Mouse (Mus musculus) heart, adult 9 months (tissue): ENCODE measurements around the gene Olfr811.

Source experiments
- DNase-seq, 2 experiments: peaks; one replicate each; pipeline ENCODE4 v3.0.0; 2022; ENCODE audit warnings: low spot score in 2 of 2

The Olfr811 gene

GRCm38 (mm10) chr10:129804296-129804695 is at the start of gene Olfr811:
Olfr811 (minus strand) TSS chr10:129804396.
- no peak for DNase-seq

DNA sequence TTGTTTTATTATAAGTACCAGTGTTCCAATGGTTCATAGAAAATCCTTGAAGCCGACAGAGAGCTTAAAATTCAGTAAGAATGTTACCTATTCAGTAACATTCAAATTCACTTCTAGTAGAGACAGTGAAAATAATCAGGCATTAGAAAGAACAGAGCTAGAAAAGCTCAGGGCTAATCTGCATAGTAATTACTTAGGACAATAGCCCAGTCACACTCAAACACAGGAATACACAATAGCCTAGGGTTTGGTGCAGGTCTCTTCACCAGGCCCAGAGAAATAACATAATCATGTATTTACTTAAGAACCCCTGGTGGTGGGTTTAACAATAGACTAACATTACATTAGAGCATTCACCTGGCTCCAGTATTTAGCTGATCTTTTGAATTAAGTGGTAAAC is 43.1 kb upstream of the Olfr811 start:
- no peak for DNase-seq

DNA sequence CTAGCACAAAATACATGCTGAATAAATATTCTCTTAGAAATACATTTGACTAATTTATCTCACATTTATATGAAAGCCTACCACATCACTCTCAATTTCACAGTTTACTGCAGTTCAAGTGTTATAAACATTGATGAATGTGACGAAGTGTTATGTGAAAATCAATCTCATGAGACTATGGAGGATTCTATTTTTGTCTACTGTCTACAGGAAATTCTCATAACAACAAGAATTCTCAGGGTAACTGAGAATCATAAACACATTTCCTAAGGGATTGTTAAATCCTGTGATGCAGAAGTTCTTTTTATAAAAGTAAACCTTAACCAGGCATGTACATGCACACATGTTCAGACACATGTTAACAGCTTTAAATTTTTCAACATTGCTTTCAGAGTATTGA is 41.8 kb upstream of the Olfr811 start, which contains the start of gene Olfr812:
Gene Olfr812, minus strand, starts transcription at position 101 of the 400 bp plus-strand sequence.
- no peak for DNase-seq

DNA sequence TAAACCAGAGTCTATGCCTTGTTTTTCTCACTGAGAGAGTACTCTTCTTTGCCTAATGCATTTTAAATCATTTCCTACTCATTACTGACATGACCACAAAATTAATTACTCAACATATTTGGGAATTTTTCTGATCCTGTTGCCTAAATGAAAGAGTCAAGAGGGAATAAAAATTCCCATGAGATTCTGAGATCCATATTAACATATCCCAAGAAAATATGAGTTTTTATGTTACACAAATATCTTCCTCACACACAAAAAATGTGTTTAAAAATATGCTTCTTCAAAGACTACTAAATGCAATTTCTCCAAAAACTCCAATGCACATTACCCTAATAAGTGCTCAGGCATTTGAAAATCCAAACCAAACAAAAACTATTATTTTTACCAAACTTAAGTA is 9.4 kb downstream of the Olfr811 start, which contains the start of gene Olfr810:
Gene Olfr810, minus strand, starts transcription at position 101 of the 400 bp plus-strand sequence.
- DNase-seq = no peak

- DNase-seq = no peak
These were observed 26.1 kb downstream of the Olfr811 start for GRCm38 (mm10) chr10:129778123-129778522.

DNA sequence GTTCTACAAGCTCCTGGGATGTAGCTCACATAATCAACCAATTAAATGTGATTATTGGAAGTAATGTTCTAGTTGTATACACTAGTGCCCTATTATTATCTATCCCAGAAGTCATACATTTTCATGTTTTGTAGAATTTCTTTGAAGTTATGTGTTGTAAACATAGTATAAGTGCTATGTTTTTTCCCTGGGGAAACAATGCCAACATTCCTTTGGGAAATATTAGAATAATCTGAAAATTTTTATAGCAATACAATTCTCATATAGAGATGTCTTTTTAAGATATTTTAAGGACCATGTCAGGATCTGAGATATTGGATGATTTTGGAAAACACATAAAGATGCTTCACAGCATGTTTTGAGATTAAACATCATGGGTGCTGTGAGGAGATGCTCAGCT is 29.9 kb downstream of the Olfr811 start, which contains the start of gene Olfr809:
Gene Olfr809, plus strand, starts transcription at position 301 of the 400 bp plus-strand sequence.
- DNase-seq = no peak

GRCm38 (mm10) chr10:129765182-129765581 is 39.0 kb downstream of the Olfr811 start, which contains the start of gene Olfr808:
Olfr808 (plus strand) TSS chr10:129765482.
- no peak for DNase-seq

DNA sequence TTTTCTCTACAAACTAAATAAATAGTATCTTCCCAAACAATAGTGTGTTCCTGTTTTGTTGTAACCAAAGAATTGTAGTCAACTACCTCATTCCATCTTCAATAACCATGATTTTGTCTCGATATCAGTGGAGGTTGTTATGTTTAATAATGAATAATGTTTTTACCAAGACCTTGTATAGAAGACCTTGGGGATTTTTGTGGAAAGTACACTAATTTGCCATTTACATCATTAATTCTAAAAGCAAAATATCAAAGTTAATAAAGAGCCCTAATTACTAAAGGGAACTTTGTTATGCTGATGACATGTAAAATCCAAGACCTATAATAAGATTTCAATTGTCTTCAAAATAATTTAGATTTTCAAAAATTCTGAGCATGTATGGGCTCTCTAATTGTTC is 46.5 kb downstream of the Olfr811 start, which contains the start of gene Olfr807:
Gene Olfr807, minus strand, starts transcription at position 101 of the 400 bp plus-strand sequence.
- no peak for DNase-seq
